Mouse (Mus musculus) fibroblast of lung, adult 2 months (primary cell): ENCODE measurements around the gene Scn2a.
"Not testable (repeated sequence)": the region's sequence is repeated elsewhere in the genome, so short reads cannot be mapped to it uniquely, and the experiment has no call there.

Source experiments
- DNase-seq: peaks from one replicate; pipeline ENCODE4 v3.0.0-alpha.2; 2011; ENCODE audit warnings: low read depth

Gene Scn2a

DNA sequence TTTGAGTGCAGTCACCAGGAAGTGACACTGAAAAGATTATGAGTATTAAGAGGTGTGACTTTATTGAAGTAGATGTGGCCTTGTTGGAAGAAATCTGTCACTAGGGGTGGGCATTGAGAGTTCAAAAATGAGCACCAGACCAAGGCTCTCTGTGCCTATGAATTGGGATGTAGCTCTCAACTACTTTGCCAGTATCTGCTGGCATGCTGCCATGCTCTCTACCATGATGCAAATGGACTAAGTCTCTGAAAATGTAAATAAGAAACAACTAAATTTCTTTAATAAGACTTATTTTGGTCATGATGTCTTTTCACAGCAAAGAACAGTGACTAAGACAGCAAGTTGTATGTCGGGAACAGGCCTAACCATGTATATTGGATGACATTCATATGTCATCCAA is 79.7 kb downstream of the Scn2a start:
- DNase-seq, result no peak

GRCm38 (mm10) chr2:65701175-65701574 is 80.6 kb downstream of the Scn2a start:
- DNase-seq, result no peak

- DNase-seq, result no peak
Observed at GRCm38 (mm10) chr2:65722219-65722800, 101.7 kb downstream of the Scn2a start.

DNA sequence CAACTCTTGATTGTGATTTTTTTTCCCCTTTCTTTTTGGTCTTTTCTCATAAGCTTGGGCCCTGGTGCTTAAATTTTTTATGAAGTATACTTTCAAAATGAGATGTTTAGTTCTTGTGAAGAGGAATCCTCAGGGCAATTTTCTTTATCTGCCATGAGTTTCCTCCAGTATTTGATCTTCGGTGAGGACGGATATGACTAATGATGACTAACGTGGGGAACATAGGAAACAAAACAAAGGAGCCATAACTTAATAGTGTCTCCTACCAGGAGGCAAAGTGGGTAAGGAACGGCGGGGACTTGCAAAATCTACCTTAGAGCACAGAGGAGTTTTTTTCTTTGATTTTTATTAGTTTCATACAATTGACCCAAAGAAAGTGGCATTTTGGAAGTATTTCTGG is 124.8 kb downstream of the Scn2a start:
- DNase-seq, result no peak

GRCm38 (mm10) chr2:65782442-65782841 is 161.9 kb downstream of the Scn2a start:
- no peak for DNase-seq

- DNase-seq, result no peak
Observed at GRCm38 (mm10) chr2:65783392-65783791, 162.8 kb downstream of the Scn2a start.

DNA sequence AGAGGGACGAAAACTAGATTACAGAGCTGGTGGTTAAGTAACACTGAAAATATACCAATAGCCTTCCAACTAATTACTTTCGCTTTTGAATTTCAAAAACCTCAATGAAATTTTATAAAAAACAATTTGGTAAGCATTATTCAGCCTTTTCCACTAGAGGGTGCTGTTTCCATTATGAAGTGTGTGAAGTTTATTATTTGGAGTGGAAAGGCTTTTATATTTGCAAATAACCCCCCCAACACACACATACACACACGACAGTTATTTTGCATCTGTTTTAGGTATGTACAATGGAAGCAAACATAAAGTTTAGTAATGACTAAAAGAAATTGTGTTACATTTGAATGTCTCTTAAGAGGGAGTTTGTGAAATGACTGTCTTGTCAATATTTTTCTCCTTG is 171.9 kb downstream of the Scn2a start:
- DNase-seq, result no peak

DNA sequence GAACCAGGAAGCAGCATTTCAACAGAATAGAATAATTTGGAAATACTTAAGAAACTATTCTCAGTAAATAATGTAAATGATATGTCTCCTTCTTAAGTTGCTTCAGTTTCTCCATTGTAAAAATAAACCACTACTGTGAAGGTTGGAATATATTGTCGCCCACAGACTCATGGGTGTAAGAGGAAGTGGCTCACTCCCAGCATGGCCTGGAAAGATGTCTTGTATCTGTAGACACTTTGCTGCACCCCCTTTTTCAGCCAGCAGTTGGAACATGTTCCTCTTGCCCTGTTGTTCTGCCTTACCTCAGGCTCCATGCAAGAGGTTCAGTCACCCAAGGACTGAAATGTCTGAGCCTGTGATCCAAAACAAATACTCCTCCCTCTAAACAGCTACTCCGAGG is 173.0 kb downstream of the Scn2a start:
- DNase-seq, result no peak

- DNase-seq, result no peak
Observed at GRCm38 (mm10) chr2:65801054-65801709, 180.6 kb downstream of the Scn2a start.

DNA sequence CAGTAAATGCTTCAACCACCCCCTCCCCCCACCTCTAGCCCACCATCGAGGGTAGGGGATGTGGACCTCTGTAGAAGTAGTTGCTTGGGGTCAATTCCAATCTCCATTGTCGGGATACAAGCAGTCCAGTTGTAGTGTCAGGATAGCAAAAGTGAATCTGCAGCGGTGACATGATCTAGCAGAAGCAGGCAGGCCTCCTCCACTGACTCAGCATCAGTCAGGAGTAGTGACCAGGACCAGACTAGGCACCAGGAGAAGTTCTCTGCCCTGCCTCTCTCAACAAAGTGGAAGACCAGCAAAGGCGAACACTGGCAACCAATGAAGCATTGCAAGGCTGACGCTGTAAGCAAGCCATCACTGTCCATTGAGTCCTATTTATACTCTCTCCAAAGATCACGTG is 186.0 kb downstream of the Scn2a start:
- DNase-seq, result no peak

GRCm38 (mm10) chr2:65811203-65811602 is 190.6 kb downstream of the Scn2a start:
- DNase-seq, result not testable (repeated sequence)
